Mouse (Mus musculus): ENCODE measurements around the gene Slc35f4.
"Not testable (repeated sequence)": the region's sequence is repeated elsewhere in the genome, so short reads cannot be mapped to it uniquely, and the experiment has no call there.

The Slc35f4 gene

GRCm38 (mm10) chr14:49293802-49294449 lies 231.9 kb downstream of the Slc35f4 start:
- in situ Hi-C loops (cut with MboI; ENCODE audit: unreplicated experiment in 2 of 2): no loop called here

- in situ Hi-C loops (cut with MboI; ENCODE audit: unreplicated experiment in 2 of 2): no loop called here
These were observed 235.7 kb downstream of the Slc35f4 start for GRCm38 (mm10) chr14:49290029-49290745.

GRCm38 (mm10) chr14:49283784-49284655 lies 241.8 kb downstream of the Slc35f4 start:
- in situ Hi-C loops (cut with MboI; ENCODE audit: unreplicated experiment in 2 of 2): no loop called here

GRCm38 (mm10) chr14:49278880-49279279 lies 247.0 kb downstream of the Slc35f4 start:
- in situ Hi-C loops (cut with MboI; ENCODE audit: unreplicated experiment in 2 of 2): no loop called here

- in situ Hi-C loops (cut with MboI; ENCODE audit: unreplicated experiment in 2 of 2): not testable (repeated sequence)
These were observed 247.4 kb downstream of the Slc35f4 start for GRCm38 (mm10) chr14:49278479-49278878.

- in situ Hi-C loops (cut with MboI; ENCODE audit: unreplicated experiment in 2 of 2): no loop called here
These were observed 248.2 kb downstream of the Slc35f4 start for GRCm38 (mm10) chr14:49277642-49278041.

- in situ Hi-C loops (cut with MboI; ENCODE audit: unreplicated experiment in 2 of 2): no loop called here
These were observed 250.5 kb downstream of the Slc35f4 start for GRCm38 (mm10) chr14:49275376-49275775.

- in situ Hi-C loops (cut with MboI; ENCODE audit: unreplicated experiment in 2 of 2): no loop called here
These were observed 260.4 kb downstream of the Slc35f4 start for GRCm38 (mm10) chr14:49265286-49266002.
